Mouse (Mus musculus): ENCODE results near the gene Cdk4. TPM values are rescaled to one million over a fixed set of nuclear protein-coding genes. Genes with fewer than 3 reads are reported as not detected.
A peak's percentile ranks its signal among the peaks of the same experiment; 100 is the strongest.

Gene Cdk4
- polyA plus RNA-seq, 1 experiment from 2014 or later = 1,371 TPM

DNA sequence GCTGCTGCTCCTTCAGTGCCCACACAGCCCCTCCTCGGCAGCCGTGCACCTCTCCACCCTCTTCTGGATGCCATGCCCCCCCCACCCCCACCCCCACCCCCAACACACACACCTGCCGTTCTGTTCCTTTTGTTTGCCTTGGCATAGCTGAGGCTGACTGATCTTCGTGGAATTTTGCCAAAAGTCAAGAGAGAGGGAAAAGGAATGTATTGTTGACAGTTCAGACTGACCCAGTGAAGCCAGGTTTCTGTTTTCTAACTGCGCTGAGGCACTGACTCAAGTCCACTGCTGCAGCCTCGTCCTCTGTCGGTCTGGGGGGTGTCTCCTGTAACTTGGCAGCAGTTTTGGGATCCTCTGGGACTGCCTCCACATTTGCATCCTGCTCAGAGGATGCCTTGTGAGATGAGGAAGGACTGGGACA is 31.1 kb downstream of the Cdk4 start:
- H3K4me2 ChIP-seq (ENCODE audit: low read depth, low read length) = no peak overlapping the region
- ATAC-seq (ENCODE audit: low read depth) (peak; percentile 19), DNase-seq (ENCODE audit: low spot score) (peak; percentile 65)
- H3K36me3 ChIP-seq (ENCODE audit: control insufficient read depth, insufficient read depth, low read length) = peaks cover 30% of the 10 kb centered on the region
- peaks cover 41% of the 10 kb centered on the region for H3K27me3 ChIP-seq (replicated peaks; ENCODE audit: control insufficient read depth, insufficient read depth, low read length)
- WGBS = 27% methylated on average over 7 of the region's 7 CpGs
- H3K9me3 ChIP-seq (ENCODE audit: control insufficient read depth, low read length) = no peaks in the 10 kb centered on the region
- H3K27ac ChIP-seq (replicated peaks; ENCODE audit: low read depth, low read length) = no peak overlapping the region
- H3K4me3 ChIP-seq (ENCODE audit: low read depth, low read length) = no peak overlapping the region
- H3K4me1 ChIP-seq (ENCODE audit: control insufficient read depth, insufficient read depth, low read length) = peaks cover 13% of the 10 kb centered on the region
- H3K9ac ChIP-seq (ENCODE audit: low read depth, low read length) = no peak overlapping the region

DNA sequence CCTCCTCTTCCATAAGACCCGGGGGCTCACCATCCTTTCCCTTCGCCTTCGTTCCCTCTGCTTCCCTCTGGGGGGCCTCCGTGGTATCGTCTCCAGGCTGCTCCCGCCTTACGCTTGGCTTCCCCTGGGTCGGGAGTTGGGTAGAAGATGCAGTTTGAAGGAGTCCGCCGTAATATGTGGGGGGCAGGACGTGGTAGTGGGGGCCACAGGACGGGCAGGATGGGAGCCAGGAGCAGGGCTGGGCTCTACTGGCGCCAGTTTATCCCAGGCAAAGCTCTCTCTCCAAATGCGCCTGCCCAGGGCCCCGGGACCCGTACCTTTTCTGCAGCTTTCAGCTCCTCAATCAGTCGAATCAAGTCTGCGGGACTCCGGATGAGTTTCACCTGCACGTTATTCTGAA is 35.2 kb downstream of the Cdk4 start:
- H3K4me3 ChIP-seq (ENCODE audit: low read depth, low read length) = no peak overlapping the region
- DNase-seq (ENCODE audit: low spot score) = no peak
- peaks cover 42% of the 10 kb centered on the region for H3K36me3 ChIP-seq (ENCODE audit: control insufficient read depth, insufficient read depth, low read length)
- no peaks in the 10 kb centered on the region for H3K9me3 ChIP-seq (ENCODE audit: control insufficient read depth, low read length)
- H3K27me3 ChIP-seq (replicated peaks; ENCODE audit: control insufficient read depth, insufficient read depth, low read length) = no peaks in the 10 kb centered on the region
- H3K27ac ChIP-seq (replicated peaks; ENCODE audit: low read depth, low read length) = no peak overlapping the region
- no peak overlapping the region for H3K9ac ChIP-seq (ENCODE audit: low read depth, low read length)
- H3K4me2 ChIP-seq (ENCODE audit: low read depth, low read length) = no peak overlapping the region
- 77% methylated on average over 20 of the region's 20 CpGs for WGBS
- H3K4me1 ChIP-seq (ENCODE audit: control insufficient read depth, insufficient read depth, low read length) = no peaks in the 10 kb centered on the region
- no peak for ATAC-seq (ENCODE audit: low read depth)

DNA sequence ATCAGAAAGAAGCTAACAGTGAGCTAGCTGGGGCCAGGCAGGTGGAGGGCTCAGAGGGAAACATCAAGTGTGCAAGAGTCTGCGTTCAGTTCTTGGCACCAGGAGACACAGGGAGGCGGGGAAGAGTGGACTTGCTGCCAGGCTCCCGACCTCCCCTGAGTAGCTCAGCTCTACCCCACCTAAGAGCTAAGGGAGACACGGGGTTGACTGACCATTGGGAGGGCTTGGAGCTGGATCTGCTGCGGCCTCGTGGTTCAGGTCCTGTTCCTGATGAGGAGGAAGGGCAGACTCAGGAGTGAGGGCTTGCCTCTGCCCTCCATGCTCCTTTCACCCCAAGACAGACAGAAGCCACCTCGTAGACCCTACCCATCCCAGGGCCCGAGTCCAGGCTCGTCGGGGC is 35.9 kb downstream of the Cdk4 start:
- Histone ChIP-seq H3K9me3 (ENCODE audit: control insufficient read depth, low read length) (no peaks in the 10 kb centered on the region), H3K27ac (replicated peaks; ENCODE audit: low read depth, low read length) (no peak overlapping the region), H3K4me2 (ENCODE audit: low read depth, low read length) (no peak overlapping the region), H3K4me3 (ENCODE audit: low read depth, low read length) (no peak overlapping the region), H3K36me3 (ENCODE audit: control insufficient read depth, insufficient read depth, low read length) (peaks cover 42% of the 10 kb centered on the region), H3K9ac (ENCODE audit: low read depth, low read length) (no peak overlapping the region), H3K4me1 (ENCODE audit: control insufficient read depth, insufficient read depth, low read length) (no peaks in the 10 kb centered on the region), H3K27me3 (replicated peaks; ENCODE audit: control insufficient read depth, insufficient read depth, low read length) (no peaks in the 10 kb centered on the region)
- DNase-seq (ENCODE audit: low spot score) (no peak), ATAC-seq (ENCODE audit: low read depth) (no peak)
- WGBS = 84% methylated on average over 10 of the region's 10 CpGs

DNA sequence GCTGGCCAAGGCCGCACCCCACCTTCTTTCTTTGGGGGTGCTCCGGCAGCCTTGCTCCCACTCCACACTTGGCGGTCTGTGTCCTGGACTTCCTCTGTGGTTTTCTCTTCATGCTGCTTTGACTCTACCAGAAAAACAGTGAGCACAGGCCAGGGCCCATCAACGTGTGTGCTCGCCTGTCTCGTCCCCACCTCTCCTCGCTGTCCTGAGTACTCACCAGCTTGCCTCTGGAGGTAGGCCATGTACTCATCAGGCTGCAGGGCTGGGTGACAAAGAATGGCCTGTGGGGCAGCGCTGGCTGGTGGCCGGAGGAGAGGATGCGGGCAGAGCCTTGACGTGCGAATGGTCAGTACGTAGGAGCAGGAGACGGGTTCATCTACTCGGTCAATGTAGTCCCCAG is 36.5 kb downstream of the Cdk4 start:
- WGBS = 91% methylated on average over 15 of the region's 15 CpGs
- ATAC-seq (ENCODE audit: low read depth) (no peak), DNase-seq (ENCODE audit: low spot score) (no peak)
- Histone ChIP-seq H3K4me1 (ENCODE audit: control insufficient read depth, insufficient read depth, low read length) (no peaks in the 10 kb centered on the region), H3K9me3 (ENCODE audit: control insufficient read depth, low read length) (no peaks in the 10 kb centered on the region), H3K4me2 (ENCODE audit: low read depth, low read length) (no peak overlapping the region), H3K27me3 (replicated peaks; ENCODE audit: control insufficient read depth, insufficient read depth, low read length) (no peaks in the 10 kb centered on the region), H3K27ac (replicated peaks; ENCODE audit: low read depth, low read length) (no peak overlapping the region), H3K9ac (ENCODE audit: low read depth, low read length) (no peak overlapping the region), H3K4me3 (ENCODE audit: low read depth, low read length) (no peak overlapping the region), H3K36me3 (ENCODE audit: control insufficient read depth, insufficient read depth, low read length) (peaks cover 42% of the 10 kb centered on the region)

DNA sequence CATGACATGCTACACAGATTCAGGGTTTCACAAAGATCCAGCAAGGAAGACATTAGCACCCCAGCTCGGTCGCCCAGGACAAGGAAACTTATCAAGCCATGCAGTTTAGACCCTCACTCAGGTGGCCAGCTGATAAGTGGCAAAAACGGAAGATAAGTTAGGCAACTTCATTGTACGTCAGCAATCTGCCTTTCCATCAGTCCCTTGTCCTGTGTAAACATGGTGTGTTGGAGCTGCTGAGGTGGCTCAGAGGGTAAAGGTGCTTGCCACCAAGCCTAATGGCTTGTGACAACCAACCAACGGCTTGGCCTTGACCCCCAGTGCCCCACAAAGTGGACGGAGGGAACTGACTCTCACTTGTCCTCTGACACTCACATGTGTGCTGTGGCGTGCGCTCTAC is 37.1 kb downstream of the Cdk4 start:
- DNase-seq (ENCODE audit: low spot score) (no peak), ATAC-seq (ENCODE audit: low read depth) (no peak)
- Histone ChIP-seq H3K27ac (replicated peaks; ENCODE audit: low read depth, low read length) (no peak overlapping the region), H3K27me3 (replicated peaks; ENCODE audit: control insufficient read depth, insufficient read depth, low read length) (no peaks in the 10 kb centered on the region), H3K4me2 (ENCODE audit: low read depth, low read length) (no peak overlapping the region), H3K36me3 (ENCODE audit: control insufficient read depth, insufficient read depth, low read length) (peaks cover 38% of the 10 kb centered on the region), H3K4me3 (ENCODE audit: low read depth, low read length) (no peak overlapping the region), H3K9me3 (ENCODE audit: control insufficient read depth, low read length) (no peaks in the 10 kb centered on the region), H3K9ac (ENCODE audit: low read depth, low read length) (no peak overlapping the region), H3K4me1 (ENCODE audit: control insufficient read depth, insufficient read depth, low read length) (no peaks in the 10 kb centered on the region)
- 81% methylated on average over 8 of the region's 8 CpGs for WGBS

DNA sequence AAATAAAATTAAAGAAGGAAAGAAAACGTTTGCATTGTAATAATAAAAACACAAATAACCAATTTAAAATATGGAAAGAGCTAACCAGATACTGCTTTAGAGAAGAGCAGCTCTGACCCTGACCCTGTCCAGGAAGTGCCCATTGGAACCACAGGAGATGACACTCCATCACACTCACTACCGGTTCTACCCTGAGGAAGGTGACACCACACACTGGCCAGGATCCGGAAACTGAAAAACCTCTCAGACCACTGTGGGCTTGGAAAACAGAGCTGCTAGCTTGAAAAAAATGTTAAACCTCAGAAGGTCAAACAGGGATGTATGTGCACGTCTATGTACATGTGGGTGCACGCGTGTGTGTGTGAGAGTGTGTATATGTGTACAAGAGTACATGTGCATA is 37.8 kb downstream of the Cdk4 start:
- Histone ChIP-seq H3K9me3 (ENCODE audit: control insufficient read depth, low read length) (no peaks in the 10 kb centered on the region), H3K4me2 (ENCODE audit: low read depth, low read length) (no peak overlapping the region), H3K9ac (ENCODE audit: low read depth, low read length) (no peak overlapping the region), H3K27me3 (replicated peaks; ENCODE audit: control insufficient read depth, insufficient read depth, low read length) (no peaks in the 10 kb centered on the region), H3K4me3 (ENCODE audit: low read depth, low read length) (no peak overlapping the region), H3K4me1 (ENCODE audit: control insufficient read depth, insufficient read depth, low read length) (no peaks in the 10 kb centered on the region), H3K27ac (replicated peaks; ENCODE audit: low read depth, low read length) (no peak overlapping the region), H3K36me3 (ENCODE audit: control insufficient read depth, insufficient read depth, low read length) (peaks cover 39% of the 10 kb centered on the region)
- DNase-seq (ENCODE audit: low spot score) (no peak), ATAC-seq (ENCODE audit: low read depth) (no peak)
- 78% methylated on average over 6 of the region's 6 CpGs for WGBS

DNA sequence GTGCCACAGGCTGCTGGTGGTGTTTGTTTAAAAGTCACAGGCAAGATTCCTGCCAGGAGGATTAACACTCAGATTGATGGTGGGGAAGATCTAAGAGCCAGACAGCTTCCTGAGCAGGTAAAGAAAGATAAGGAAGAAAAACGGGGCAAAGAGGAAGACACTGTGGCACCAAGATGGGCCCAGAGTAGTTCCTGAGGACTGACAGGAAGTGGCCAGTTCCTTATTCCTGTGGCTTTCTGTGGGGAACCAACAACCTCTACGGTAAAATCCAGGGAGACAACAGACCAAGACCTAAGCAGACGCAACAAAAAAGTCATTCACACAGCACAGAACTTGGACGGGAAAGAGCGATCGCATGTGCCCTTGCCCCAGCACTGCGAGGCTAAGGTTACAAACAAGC is 40.3 kb downstream of the Cdk4 start:
- H3K27ac ChIP-seq (replicated peaks; ENCODE audit: low read depth, low read length) = no peak overlapping the region
- no peak overlapping the region for H3K9ac ChIP-seq (ENCODE audit: low read depth, low read length)
- no peak for DNase-seq (ENCODE audit: low spot score)
- H3K4me2 ChIP-seq (ENCODE audit: low read depth, low read length) = no peak overlapping the region
- peaks cover 34% of the 10 kb centered on the region for H3K36me3 ChIP-seq (ENCODE audit: control insufficient read depth, insufficient read depth, low read length)
- WGBS = 70% methylated on average over 7 of the region's 7 CpGs
- H3K4me3 ChIP-seq (ENCODE audit: low read depth, low read length) = no peak overlapping the region
- ATAC-seq (ENCODE audit: low read depth) = no peak
- no peaks in the 10 kb centered on the region for H3K4me1 ChIP-seq (ENCODE audit: control insufficient read depth, insufficient read depth, low read length)
- no peaks in the 10 kb centered on the region for H3K9me3 ChIP-seq (ENCODE audit: control insufficient read depth, low read length)
- no peaks in the 10 kb centered on the region for H3K27me3 ChIP-seq (replicated peaks; ENCODE audit: control insufficient read depth, insufficient read depth, low read length)

DNA sequence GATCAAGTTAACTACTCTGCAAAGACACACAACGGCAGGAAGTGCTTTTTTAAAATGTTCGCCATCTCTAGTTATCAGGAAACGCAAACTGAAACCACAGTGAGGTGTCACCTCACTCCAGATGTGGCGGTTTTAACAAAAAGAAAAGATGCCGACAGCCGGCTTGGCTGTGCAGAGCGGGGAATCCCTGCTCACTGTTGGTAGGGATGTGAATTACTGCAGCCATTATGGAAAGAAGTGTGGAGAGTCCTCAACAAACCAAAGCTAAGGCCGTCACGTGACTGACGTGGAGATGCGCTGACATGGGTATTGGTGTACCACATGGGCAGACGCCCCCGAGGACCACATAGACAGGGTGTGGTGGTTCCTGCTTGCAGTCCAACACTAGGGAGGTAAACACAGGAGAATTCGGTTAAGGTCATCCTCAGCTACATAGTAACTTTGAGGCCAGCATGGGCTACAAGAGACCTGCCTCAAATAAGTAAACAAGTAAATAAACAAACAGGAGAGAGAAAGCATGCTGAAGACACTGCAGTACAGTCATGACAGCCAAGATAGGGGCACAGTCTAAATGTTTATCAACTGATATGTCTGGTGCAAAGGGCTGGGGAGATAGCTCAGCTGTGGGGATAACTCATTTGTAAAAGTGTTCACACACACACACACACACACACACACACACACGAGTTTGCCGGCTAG is 44.4 kb downstream of the Cdk4 start:
- Histone ChIP-seq H3K4me3 (ENCODE audit: low read depth, low read length) (no peak overlapping the region), H3K36me3 (ENCODE audit: control insufficient read depth, insufficient read depth, low read length) (peaks cover 23% of the 10 kb centered on the region), H3K27me3 (replicated peaks; ENCODE audit: control insufficient read depth, insufficient read depth, low read length) (no peaks in the 10 kb centered on the region), H3K9me3 (ENCODE audit: control insufficient read depth, low read length) (no peaks in the 10 kb centered on the region), H3K4me1 (ENCODE audit: control insufficient read depth, insufficient read depth, low read length) (no peaks in the 10 kb centered on the region), H3K27ac (replicated peaks; ENCODE audit: low read depth, low read length) (no peak overlapping the region), H3K9ac (ENCODE audit: low read depth, low read length) (no peak overlapping the region), H3K4me2 (ENCODE audit: low read depth, low read length) (no peak overlapping the region)
- ATAC-seq (ENCODE audit: low read depth) = no peak
- 80% methylated on average over 16 of the region's 16 CpGs for WGBS
- DNase-seq (ENCODE audit: low spot score) = no peak

DNA sequence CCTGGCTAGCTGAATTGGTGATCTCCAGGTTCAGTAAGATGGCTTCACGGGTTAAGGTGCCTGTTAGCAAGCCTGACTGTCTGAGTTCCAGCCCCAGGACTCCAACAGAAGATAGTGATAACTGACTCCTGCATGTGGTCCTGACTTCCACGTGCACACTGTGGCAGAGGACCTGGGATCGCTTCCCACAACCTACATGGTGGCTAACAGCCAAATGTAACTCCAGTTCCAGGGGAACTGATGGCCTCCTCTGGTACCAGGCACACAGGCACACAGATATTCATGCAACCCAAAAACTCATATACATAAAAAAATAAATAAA is 44.9 kb downstream of the Cdk4 start:
- H3K4me2 ChIP-seq (ENCODE audit: low read depth, low read length) = no peak overlapping the region
- ATAC-seq (ENCODE audit: low read depth) = no peak
- no peak overlapping the region for H3K9ac ChIP-seq (ENCODE audit: low read depth, low read length)
- WGBS = 74% methylated on average over 3 of the region's 3 CpGs
- H3K9me3 ChIP-seq (ENCODE audit: control insufficient read depth, low read length) = no peaks in the 10 kb centered on the region
- no peak overlapping the region for H3K27ac ChIP-seq (replicated peaks; ENCODE audit: low read depth, low read length)
- H3K4me3 ChIP-seq (ENCODE audit: low read depth, low read length) = no peak overlapping the region
- DNase-seq (ENCODE audit: low spot score) = no peak
- peaks cover 28% of the 10 kb centered on the region for H3K36me3 ChIP-seq (ENCODE audit: control insufficient read depth, insufficient read depth, low read length)
- no peaks in the 10 kb centered on the region for H3K4me1 ChIP-seq (ENCODE audit: control insufficient read depth, insufficient read depth, low read length)
- H3K27me3 ChIP-seq (replicated peaks; ENCODE audit: control insufficient read depth, insufficient read depth, low read length) = no peaks in the 10 kb centered on the region

Data from embryonic facial prominence, embryonic 14.5 days (tissue).